Mouse (Mus musculus) liver, adult 2 months (tissue): ENCODE measurements at regions not wholly inside any gene's neighbourhood (a gene's known extent, or its start where the extent isn't known, plus 50 kb on each side); places are given as distances from the start of the nearest gene placed in this dataset.

Experiments
- DNase-seq: peaks from one replicate; pipeline ENCODE4 v3.0.0-alpha.2; 2011; ENCODE audit warnings: low read depth, low spot score; ENCODE audit errors: extremely low read depth
- H3K27ac ChIP-seq: fragments of 200-500 bp; replicated peaks from 2 replicates; pipeline ENCODE4 v1.5.1; 2012; ENCODE audit warnings: low read depth, mild to moderate bottlenecking, control low read depth, inconsistent platforms, low read length; ENCODE audit not compliant: insufficient read depth
- H3K27me3 ChIP-seq: fragments of 200-500 bp; 2 replicates; pipeline ENCODE4 v1.6.1; 2012; ENCODE audit warnings: mild to moderate bottlenecking, moderate library complexity, low read length, inconsistent platforms; ENCODE audit not compliant: control insufficient read depth, insufficient read depth
- H3K36me3 ChIP-seq: fragments of 200-500 bp; 2 replicates; pipeline ENCODE4 v1.6.1; 2012; ENCODE audit warnings: low read length, inconsistent platforms; ENCODE audit not compliant: control insufficient read depth, insufficient read depth
- H3K4me1 ChIP-seq: fragments of 200-500 bp; 2 replicates; pipeline ENCODE4 v1.6.1; 2011; ENCODE audit warnings: low read length; ENCODE audit not compliant: control insufficient read depth, insufficient read depth
- H3K4me3 ChIP-seq: fragments of 200-500 bp; 2 replicates; pipeline ENCODE4 v1.5.1; 2011; ENCODE audit warnings: low read depth, mild to moderate bottlenecking, control low read depth, low read length, moderate library complexity; ENCODE audit not compliant: insufficient read depth
- H3K79me2 ChIP-seq: fragments of 200-500 bp; 2 replicates; pipeline ENCODE4 v1.6.1; 2012; ENCODE audit warnings: inconsistent platforms, mild to moderate bottlenecking, low read length, moderate library complexity; ENCODE audit not compliant: control insufficient read depth, insufficient read depth
- H3K9ac ChIP-seq: fragments of 200-500 bp; 2 replicates; pipeline ENCODE4 v1.6.1; 2012; ENCODE audit warnings: low read depth, mild to moderate bottlenecking, control low read depth, inconsistent platforms, low read length
- CTCF ChIP-seq: fragments of 200-500 bp; IDR thresholded peaks from 2 replicates; pipeline ENCODE4 v1.5.1; 2011; ENCODE audit warnings: low read depth, low read length, control low read depth
- POLR2A ChIP-seq: fragments of 200-500 bp; IDR thresholded peaks from 2 replicates; pipeline ENCODE4 v1.6.1; 2011; ENCODE audit warnings: low read length, control low read depth; ENCODE audit not compliant: insufficient read depth; ENCODE audit errors: extremely low read depth
- WGBS: fragments of 180-500 bp; shearing (Covaris S2); methylation state at CpG from one replicate; pipeline ENCODE4 v1.1.7; 2018; 5-methylcytosine and 5-hydroxymethylcytosine counted together

DNA sequence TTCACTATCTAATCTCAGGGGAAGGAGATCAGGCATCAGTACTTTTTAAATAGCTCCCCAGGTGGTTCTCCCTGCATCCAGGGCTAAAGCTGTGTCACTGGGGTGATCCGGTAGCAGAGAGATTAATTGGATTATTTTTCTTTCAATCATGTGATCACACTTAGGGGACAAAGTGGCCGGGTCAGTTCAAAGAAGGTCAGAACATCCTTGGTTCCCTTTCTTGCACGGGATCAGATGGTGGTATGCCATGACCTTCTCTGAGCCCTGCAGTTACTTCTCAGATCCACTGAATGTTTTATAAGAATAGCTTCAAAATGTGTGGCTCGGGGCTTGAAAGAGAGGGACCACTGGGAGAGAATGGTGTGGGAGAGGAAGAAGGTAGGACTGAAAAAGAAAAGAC, 333.6 kb downstream of the Mllt3 start:
- no peak overlapping the region for H3K4me3 ChIP-seq
- no peaks in the 10 kb centered on the region for H3K79me2 ChIP-seq
- no peak overlapping the region for H3K27ac ChIP-seq
- no peaks in the 10 kb centered on the region for H3K36me3 ChIP-seq
- H3K4me1 ChIP-seq: no peaks in the 10 kb centered on the region
- 54% methylated on average over 4 of the region's 4 CpGs for WGBS
- TF ChIP-seq POLR2A (no peak), CTCF (no peak)
- peaks cover 2% of the 10 kb centered on the region; the same call in 1 of the 2 replicates for H3K27me3 ChIP-seq
- no peak overlapping the region for H3K9ac ChIP-seq
- DNase-seq: no peak

DNA sequence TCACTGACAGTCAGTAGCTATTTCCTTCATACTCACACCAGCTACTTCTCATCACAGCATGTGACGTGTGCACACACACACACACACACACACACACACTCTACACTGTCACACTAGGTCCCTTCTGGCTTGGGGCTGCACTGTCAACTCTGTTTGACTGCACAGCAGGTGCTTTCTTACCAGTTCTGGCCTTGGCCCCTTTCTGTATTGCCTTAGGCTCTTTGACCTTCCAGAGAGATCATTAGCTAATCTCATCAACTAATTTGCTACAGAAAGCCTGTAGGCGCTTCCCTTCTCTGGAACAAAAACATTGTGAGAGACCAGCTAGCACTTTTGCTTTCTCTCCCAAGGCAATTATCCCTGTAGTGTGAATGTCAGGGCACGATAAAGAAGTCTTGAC, 334.4 kb downstream of the Mllt3 start:
- no peaks in the 10 kb centered on the region for H3K36me3 ChIP-seq
- no peak overlapping the region for H3K27ac ChIP-seq
- H3K79me2 ChIP-seq: no peaks in the 10 kb centered on the region
- 46% methylated on average over 3 of the region's 3 CpGs for WGBS
- no peak for DNase-seq
- H3K4me1 ChIP-seq: no peaks in the 10 kb centered on the region
- H3K27me3 ChIP-seq: peaks cover 2% of the 10 kb centered on the region; the same call in 1 of the 2 replicates
- TF ChIP-seq POLR2A (no peak), CTCF (no peak)
- H3K9ac ChIP-seq: no peak overlapping the region
- no peak overlapping the region for H3K4me3 ChIP-seq

DNA sequence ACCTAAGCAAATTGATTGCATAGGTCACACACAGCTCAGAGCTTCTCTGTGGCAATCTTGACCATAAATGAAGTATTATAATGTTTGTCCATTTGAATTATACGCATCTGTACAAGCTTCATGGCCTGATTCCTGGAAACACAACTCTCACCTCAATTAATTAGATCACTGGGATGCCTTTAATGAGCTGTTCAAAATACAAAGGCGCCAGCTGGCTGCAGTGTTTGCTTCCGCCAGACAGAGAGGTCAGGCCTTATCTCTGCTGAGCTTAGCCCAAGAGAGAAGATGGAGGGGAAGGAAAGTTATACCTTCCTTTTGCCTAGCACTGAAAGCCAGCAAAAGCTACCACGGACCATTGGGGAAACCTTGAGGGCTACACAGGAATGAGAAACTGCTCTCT, 336.2 kb downstream of the Mllt3 start:
- Histone ChIP-seq H3K27me3 (peaks cover 2% of the 10 kb centered on the region; the same call in 1 of the 2 replicates), H3K9ac (no peak overlapping the region), H3K4me1 (no peaks in the 10 kb centered on the region), H3K4me3 (no peak overlapping the region), H3K79me2 (no peaks in the 10 kb centered on the region), H3K27ac (no peak overlapping the region), H3K36me3 (no peaks in the 10 kb centered on the region)
- no peak for TF ChIP-seq POLR2A
- no peak for TF ChIP-seq CTCF
- no peak for DNase-seq
- WGBS: 63% methylated on average over 4 of the region's 4 CpGs

DNA sequence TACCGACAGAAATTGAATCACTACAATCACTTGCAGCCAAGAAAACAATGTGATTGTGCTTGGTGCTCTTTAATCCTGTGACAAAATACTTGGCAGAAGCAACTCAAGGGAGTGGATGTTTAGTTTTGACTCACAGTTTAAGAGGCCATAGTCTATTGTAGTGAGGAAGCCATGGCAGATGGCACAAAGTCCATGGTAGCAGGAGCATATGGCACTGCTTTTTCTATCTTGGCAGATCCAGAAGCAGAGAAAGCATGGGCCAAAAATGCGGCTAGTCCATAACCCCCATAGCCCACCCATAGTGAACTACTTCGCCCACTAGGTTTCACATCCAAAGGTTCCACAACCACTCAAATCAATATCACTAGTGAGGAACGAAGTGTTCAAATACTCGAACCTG, 337.4 kb downstream of the Mllt3 start:
- H3K36me3 ChIP-seq: no peaks in the 10 kb centered on the region
- no peak overlapping the region for H3K9ac ChIP-seq
- no peaks in the 10 kb centered on the region; the same call in 1 of the 2 replicates for H3K27me3 ChIP-seq
- no peaks in the 10 kb centered on the region for H3K79me2 ChIP-seq
- no peaks in the 10 kb centered on the region for H3K4me1 ChIP-seq
- H3K4me3 ChIP-seq: no peak overlapping the region
- DNase-seq: no peak
- TF ChIP-seq POLR2A: no peak
- no peak for TF ChIP-seq CTCF
- WGBS: 94% methylated on average over 5 of the region's 5 CpGs
- no peak overlapping the region for H3K27ac ChIP-seq

DNA sequence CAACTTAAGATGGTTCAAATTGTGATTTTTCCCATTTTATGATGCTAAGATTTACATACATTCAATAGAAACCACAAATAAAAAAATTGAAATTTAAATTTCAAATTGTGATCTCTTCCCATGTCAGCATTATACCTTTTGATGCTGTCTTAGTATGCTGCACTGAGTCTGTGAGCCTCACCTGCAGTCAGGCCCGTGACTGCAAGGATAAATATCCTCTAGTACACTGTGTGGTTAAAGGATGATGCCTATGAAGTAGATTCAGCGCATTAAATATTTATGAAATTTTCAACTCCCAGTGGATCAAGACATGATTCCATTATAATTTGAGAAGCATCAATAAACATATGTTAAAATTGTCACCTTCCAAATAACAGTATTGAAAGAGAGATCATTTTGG, 340.4 kb downstream of the Mllt3 start:
- H3K4me1 ChIP-seq: no peaks in the 10 kb centered on the region
- TF ChIP-seq POLR2A: no peak
- TF ChIP-seq CTCF: no peak
- no peak overlapping the region for H3K9ac ChIP-seq
- no peak overlapping the region for H3K4me3 ChIP-seq
- no peaks in the 10 kb centered on the region for H3K79me2 ChIP-seq
- H3K27ac ChIP-seq: no peak overlapping the region
- DNase-seq: no peak
- no peaks in the 10 kb centered on the region for H3K27me3 ChIP-seq
- no peaks in the 10 kb centered on the region for H3K36me3 ChIP-seq
- 88% methylated on average over 2 of the region's 2 CpGs for WGBS

DNA sequence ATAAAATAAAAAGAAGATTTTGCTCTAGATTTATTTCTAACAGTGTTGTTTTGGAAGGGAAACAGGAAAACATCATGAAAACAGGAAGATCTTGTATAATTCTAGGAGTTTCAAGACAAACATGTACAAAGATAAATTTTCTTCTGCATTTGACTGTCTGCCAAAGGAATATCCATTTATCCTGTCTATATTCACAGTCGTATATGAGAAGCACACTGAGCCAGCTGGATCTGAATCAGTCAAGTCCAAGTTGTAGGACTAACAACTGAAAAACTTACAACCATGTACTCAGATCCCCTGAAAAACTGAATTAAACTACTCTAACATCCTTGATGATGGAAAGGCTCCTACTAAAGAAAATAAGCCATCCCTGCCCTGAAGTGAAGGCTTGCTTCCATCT, 348.2 kb downstream of the Mllt3 start:
- H3K36me3 ChIP-seq: no peaks in the 10 kb centered on the region
- 54% methylated on average over 1 of the region's 1 CpGs for WGBS
- no peaks in the 10 kb centered on the region for H3K79me2 ChIP-seq
- no peak overlapping the region for H3K27ac ChIP-seq
- no peak overlapping the region for H3K9ac ChIP-seq
- no peak for DNase-seq
- no peaks in the 10 kb centered on the region for H3K4me1 ChIP-seq
- no peak for TF ChIP-seq CTCF
- no peak for TF ChIP-seq POLR2A
- no peak overlapping the region for H3K4me3 ChIP-seq
- H3K27me3 ChIP-seq: 0 out of 2 replicates have a peak, but pooled peaks cover 6% of the 10 kb centered on the region

DNA sequence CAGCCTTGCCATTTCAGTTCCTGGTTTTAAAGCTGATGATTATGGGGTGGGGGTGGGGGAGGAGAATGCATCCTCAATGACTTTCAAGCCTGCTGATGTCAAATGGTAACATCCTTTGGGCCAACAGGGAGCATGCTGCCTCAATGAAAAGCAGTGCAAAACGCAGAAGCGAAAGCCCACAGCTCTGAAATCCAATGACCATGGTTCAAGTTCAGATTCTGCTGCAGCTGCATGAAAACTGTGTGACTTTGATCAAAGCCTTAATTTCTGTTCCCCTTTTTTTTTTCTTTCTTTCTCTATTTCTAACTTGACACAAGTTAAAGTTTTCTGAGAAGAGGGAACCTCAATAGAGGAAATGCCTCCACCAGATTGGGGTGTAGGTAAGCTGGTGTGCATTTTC, 350.4 kb downstream of the Mllt3 start:
- Histone ChIP-seq H3K79me2 (no peaks in the 10 kb centered on the region), H3K27ac (no peak overlapping the region), H3K9ac (no peak overlapping the region), H3K27me3 (0 out of 2 replicates have a peak, but pooled peaks cover 6% of the 10 kb centered on the region), H3K36me3 (no peaks in the 10 kb centered on the region), H3K4me3 (no peak overlapping the region), H3K4me1 (no peaks in the 10 kb centered on the region)
- 85% methylated on average over 2 of the region's 2 CpGs for WGBS
- peak; percentile 13 for DNase-seq
- no peak for TF ChIP-seq POLR2A
- TF ChIP-seq CTCF: no peak
